Mouse (Mus musculus) E14TG2a.4 (cell line): Measurements from ENCODE around the gene Nid1.

Experiments used
- CTCF ChIP-seq: conservative IDR thresholded peaks from 2 replicates; pipeline ENCODE4 v1.5.1; 2014; ENCODE audit warnings: low read length
- NANOG ChIP-seq: IDR thresholded peaks from 2 replicates; pipeline ENCODE4 v1.6.1; 2014; ENCODE audit warnings: borderline replicate concordance, low read length, mixed read lengths
- POU5F1 ChIP-seq: IDR thresholded peaks from 2 replicates; pipeline ENCODE4 v1.6.1; 2014; ENCODE audit warnings: low read length, borderline replicate concordance

DNA sequence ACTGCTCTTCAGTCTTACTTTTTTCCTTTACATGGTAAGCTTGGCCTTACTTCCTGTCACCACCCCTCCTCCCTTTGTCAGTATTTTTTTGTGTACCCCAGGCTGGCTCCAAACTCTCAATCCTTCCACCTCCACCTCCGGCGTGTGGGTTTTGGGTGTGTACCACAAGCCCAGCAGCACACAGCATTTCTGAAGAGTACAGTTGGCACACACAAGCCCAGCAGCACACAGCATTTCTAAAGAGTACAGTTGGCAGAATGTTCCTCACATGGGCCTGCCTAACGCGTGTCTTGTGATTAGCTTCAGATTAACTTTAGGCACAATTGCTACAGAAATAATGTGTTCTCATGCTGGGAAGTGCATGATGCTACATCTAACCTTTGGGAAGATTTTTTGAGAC is 93.6 kb downstream of the Nid1 start:
- TF ChIP-seq CTCF (no peak), NANOG (no peak), POU5F1 (no peak)
